Mouse (Mus musculus) lung, embryonic 16.5 days (tissue): ENCODE measurements around the gene Cdc25b. TPM values are rescaled to one million over a fixed set of nuclear protein-coding genes. Genes with fewer than 3 reads are reported as not detected.

Experiments used
- ATAC-seq: fragments of 200-750 bp; cut with Nextera tagmentation; 2 replicates; pipeline ENCODE4 v1.8.0; 2017; ENCODE audit warnings: low read depth, mild to moderate bottlenecking, moderate library complexity
- H3K27ac ChIP-seq: fragments of 300-500 bp; sonication (generic); 2 replicates; pipeline ENCODE4 v1.5.1; 2014; ENCODE audit warnings: mild to moderate bottlenecking, control low read depth, low read length
- H3K27me3 ChIP-seq: fragments of 300-500 bp; sonication (generic); 2 replicates; pipeline ENCODE4 v1.6.1; 2014; ENCODE audit warnings: low read depth, low read length, mixed read lengths; ENCODE audit not compliant: control insufficient read depth, insufficient read depth
- H3K36me3 ChIP-seq: fragments of 300-500 bp; sonication (generic); 2 replicates; pipeline ENCODE4 v1.6.1; 2014; ENCODE audit warnings: low read length; ENCODE audit not compliant: control insufficient read depth, insufficient read depth
- H3K4me1 ChIP-seq: fragments of 300-500 bp; sonication (generic); replicated peaks from 2 replicates; pipeline ENCODE4 v1.6.1; 2014; ENCODE audit warnings: low read length, mixed read lengths; ENCODE audit not compliant: control insufficient read depth, insufficient read depth
- H3K4me2 ChIP-seq: fragments of 300-500 bp; sonication (generic); 2 replicates; pipeline ENCODE4 v1.6.1; 2014; ENCODE audit warnings: low read depth, low read length, control low read depth
- H3K4me3 ChIP-seq: fragments of 300-500 bp; sonication (generic); 2 replicates; pipeline ENCODE4 v1.5.1; 2014; ENCODE audit warnings: mild to moderate bottlenecking, low read length, control low read depth
- H3K9ac ChIP-seq: fragments of 300-500 bp; sonication (generic); 2 replicates; pipeline ENCODE4 v1.6.1; 2014; ENCODE audit warnings: low read length, control low read depth
- H3K9me3 ChIP-seq: fragments of 300-500 bp; sonication (generic); 2 replicates; pipeline ENCODE4 v1.6.1; 2016; ENCODE audit warnings: low read length; ENCODE audit not compliant: control insufficient read depth
- WGBS: fragments of 180-500 bp; shearing (Covaris S2); extraction: QIAGEN DNeasy Blood & Tissue Kit; methylation state at CpG from one replicate; pipeline ENCODE4 v1.1.7; 2014; 5-methylcytosine and 5-hydroxymethylcytosine counted together
- polyA plus RNA-seq: library from polyadenylated mRNA; unstranded; fragments of >200 nt; fragmentation: Nextera tagmentation; extraction: Ambion mirVana; gene quantifications from 2 replicates; pipeline ENCODE4 v1.2.1, GENCODE M21; 2015

Cdc25b gene
- polyA plus RNA-seq, 1 experiment from 2014 or later = 61.0 TPM

DNA sequence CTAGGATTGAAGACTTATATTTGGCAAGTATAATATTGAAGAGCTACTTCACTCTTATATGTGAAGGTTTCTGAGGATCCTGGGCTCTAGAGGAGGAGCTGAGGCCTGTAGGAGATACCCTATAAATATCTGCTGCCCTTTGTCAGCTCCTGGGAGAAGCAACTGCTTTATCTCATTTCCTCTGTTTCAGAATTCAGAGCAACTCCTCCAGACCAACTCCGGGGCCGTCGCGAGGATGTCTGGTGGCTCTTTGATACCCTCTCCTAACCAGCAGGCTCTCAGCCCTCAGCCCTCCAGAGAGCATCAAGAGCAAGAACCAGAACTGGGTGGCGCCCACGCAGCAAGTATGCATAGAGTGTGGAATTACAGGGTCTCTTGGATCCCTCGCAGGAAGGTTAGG, 56.2 kb downstream of the Cdc25b start:
- 87% methylated on average over 7 of the region's 7 CpGs for WGBS
- Histone ChIP-seq H3K9me3 (no peaks in the 10 kb centered on the region), H3K27me3 (no peaks in the 10 kb centered on the region), H3K36me3 (peaks cover 54% of the 10 kb centered on the region), H3K9ac (no peak overlapping the region), H3K27ac (no peak overlapping the region), H3K4me2 (no peak overlapping the region), H3K4me1 (no peaks in the 10 kb centered on the region), H3K4me3 (no peak overlapping the region)
- ATAC-seq = no peak

Other genes with a start within 250 kb of the Cdc25b start
- gene Gfra4, start 143.9 kb upstream of the Cdc25b start, polyA plus RNA-seq = 8.2 and 9.3 TPM in 2 replicates
- 6.5 and 7.1 TPM in 2 replicates for gene Adam33, start 123.1 kb upstream of the Cdc25b start, polyA plus RNA-seq
- gene Siglec1, start 100.2 kb upstream of the Cdc25b start, polyA plus RNA-seq = 0.34 and 0.59 TPM in 2 replicates
- gene Hspa12b, start 59.7 kb upstream of the Cdc25b start, polyA plus RNA-seq = 16.0 and 17.2 TPM in 2 replicates
- not detected in 2 replicates for gene Gm11037, start 53.5 kb upstream of the Cdc25b start, polyA plus RNA-seq
- gene 1700037H04Rik, start 26.9 kb upstream of the Cdc25b start, polyA plus RNA-seq = 57.9 and 63.5 TPM in 2 replicates
- gene Cenpb, start 6.9 kb upstream of the Cdc25b start, polyA plus RNA-seq = 8.4 and 9.5 TPM in 2 replicates
- gene Spef1, start 333 bp downstream of the Cdc25b start, polyA plus RNA-seq = 6.5 and 8.8 TPM in 2 replicates
- 29.0 and 29.7 TPM in 2 replicates for gene Ap5s1, start 20.1 kb downstream of the Cdc25b start, polyA plus RNA-seq
- gene Mavs, start 47.1 kb downstream of the Cdc25b start, polyA plus RNA-seq = 20.6 and 22.7 TPM in 2 replicates
- gene Pank2, start 75.5 kb downstream of the Cdc25b start, polyA plus RNA-seq = 24.5 and 28.4 TPM in 2 replicates
- gene Rnf24, start 165.9 kb downstream of the Cdc25b start, polyA plus RNA-seq = 3.4 TPM in 2 replicates